Mouse (Mus musculus) brain, embryonic 14.5 days (tissue): ENCODE results near the gene Nrxn3.

Experiments
- CTCF ChIP-seq: fragments of 200-500 bp; IDR thresholded peaks from 2 replicates; pipeline ENCODE4 v1.5.1; 2012; ENCODE audit warnings: inconsistent platforms, mild to moderate bottlenecking, moderate library complexity, borderline replicate concordance; ENCODE audit not compliant: insufficient read depth, insufficient read length; ENCODE audit errors: extremely low read depth
- POLR2A ChIP-seq: fragments of 200-500 bp; IDR thresholded peaks from 2 replicates; pipeline ENCODE4 v1.6.1; 2012; ENCODE audit warnings: mild to moderate bottlenecking, inconsistent platforms, borderline replicate concordance; ENCODE audit not compliant: poor library complexity, insufficient read depth, insufficient read length, severe bottlenecking; ENCODE audit errors: extremely low read depth

DNA sequence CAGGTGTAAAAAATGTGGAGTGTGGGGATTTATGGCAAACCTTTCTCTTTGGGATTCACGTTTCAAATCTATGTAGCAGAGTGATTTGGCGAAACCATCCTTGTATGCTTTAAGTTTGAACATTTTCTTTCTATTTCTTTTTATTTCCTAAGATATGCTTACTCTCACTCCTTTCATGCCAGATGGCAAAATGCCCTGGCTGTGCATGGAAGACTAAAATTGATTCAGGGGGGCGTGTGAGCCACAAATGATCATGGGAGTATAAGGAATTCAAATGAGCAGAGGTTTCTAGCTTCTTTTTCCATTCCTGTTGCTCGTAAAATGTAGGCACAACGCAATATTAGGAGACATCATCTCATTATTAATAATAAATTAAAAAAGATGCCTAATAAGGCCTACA is 1211.0 kb downstream of the Nrxn3 start:
- no peak for TF ChIP-seq CTCF
- TF ChIP-seq POLR2A, result no peak
